Mouse (Mus musculus) testis, postnatal 14 days (tissue): ENCODE data around the gene Gmnc.

Source experiments
- DNase-seq: peaks from one replicate; pipeline ENCODE4 v3.0.0; 2021; ENCODE audit warnings: low spot score

Gmnc gene

GRCm38 (mm10) chr16:26991477-26992300 lies at the start of gene Gmnc:
Gmnc (minus strand) TSS chr16:26991652.
- DNase-seq, result no peak

DNA sequence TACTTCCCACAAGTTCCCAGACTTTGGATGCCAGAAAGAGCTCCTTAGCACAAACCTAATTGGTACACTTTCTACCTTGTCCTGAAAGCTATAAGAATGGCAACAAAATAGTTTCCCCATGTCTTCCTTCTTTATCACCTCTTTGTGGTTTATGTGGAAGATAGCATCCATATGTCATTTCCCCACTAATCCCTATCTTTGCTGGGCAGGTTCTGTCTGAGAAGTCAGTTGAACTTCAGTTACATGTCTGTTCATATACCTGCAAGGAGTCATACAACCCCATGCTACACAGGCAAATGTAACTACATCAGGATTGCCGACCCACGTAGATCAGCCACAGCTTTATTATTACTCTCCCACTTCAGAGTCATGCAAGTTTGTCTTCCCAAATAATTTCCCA lies 35.8 kb upstream of the Gmnc start:
- no peak for DNase-seq

GRCm38 (mm10) chr16:27026226-27026625 lies 34.8 kb upstream of the Gmnc start:
- no peak for DNase-seq

DNA sequence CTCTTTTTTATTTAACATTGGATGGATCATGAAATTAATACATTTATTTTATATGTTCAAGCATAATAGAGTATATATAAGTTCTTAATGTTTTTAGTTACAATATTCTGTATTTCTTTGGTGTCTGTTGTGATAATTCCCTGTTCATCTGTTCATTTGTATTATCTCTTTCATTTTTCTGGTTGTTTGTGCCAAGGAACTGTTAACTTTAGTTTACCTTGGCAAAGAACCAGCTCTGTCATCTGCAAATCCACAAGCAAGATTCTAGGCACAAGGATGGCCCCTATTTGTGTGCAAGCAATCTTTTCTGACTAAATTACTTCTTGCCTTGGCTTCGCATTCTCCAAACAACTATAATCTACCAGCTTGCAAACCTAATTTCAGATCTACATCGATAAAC lies 31.3 kb upstream of the Gmnc start:
- no peak for DNase-seq

DNA sequence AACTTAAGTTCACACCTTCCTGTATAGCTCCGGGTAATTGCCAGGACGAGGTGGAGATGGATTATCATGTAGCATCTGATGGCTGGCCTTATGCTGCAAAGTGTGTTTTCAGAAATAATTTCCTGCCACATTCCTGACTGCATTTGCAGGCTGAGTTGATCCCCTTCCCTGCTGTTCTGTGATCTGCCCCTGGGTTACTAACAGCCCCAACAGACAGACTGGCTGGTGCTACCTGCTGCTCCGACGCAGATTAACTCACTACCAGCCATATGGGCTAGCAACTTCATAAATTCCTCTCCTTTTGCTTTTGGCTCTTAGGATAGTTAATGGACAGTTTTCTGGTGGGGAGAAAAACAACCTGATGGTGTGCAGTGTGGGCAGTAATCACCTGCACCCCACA lies 25.9 kb upstream of the Gmnc start:
- no peak for DNase-seq

DNA sequence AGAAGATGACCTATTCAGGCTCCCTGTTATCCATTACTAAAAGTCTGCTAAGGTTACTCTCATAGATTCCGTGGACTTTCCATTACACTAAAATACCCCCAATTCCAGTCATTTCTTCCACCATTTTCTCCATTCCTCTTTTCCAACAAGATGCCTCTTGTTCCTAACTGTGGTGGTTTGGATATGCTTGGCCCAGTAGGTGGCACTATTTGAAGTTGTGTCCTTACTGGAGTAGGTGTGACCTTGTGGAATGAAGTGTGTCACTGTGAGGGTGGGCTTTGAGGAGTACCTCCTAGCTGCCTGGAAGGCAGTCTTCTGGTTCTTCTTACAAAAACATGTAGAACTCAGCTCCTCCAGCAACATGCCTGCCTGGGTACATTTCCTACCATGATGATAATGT lies 11.3 kb upstream of the Gmnc start:
- no peak for DNase-seq

DNA sequence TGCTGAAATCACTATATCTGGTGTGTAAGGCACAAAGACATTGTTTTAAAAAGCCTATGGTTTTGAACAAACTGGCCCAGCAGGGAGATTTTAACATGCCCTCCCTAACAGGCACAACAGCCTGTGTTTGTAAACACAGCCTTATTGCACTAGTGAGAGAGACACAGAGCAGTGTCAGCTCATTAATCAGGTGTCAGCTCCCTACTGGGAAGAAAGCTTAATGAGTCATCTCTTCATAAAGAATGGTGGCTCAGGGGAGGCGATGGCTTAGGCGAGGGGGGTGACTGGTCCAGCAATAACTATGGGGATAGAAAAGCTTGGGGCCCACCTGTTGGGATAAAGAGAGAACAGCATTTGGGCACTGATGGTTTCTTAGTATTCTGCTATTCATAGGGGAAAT lies 8.1 kb upstream of the Gmnc start:
- DNase-seq, result no peak

DNA sequence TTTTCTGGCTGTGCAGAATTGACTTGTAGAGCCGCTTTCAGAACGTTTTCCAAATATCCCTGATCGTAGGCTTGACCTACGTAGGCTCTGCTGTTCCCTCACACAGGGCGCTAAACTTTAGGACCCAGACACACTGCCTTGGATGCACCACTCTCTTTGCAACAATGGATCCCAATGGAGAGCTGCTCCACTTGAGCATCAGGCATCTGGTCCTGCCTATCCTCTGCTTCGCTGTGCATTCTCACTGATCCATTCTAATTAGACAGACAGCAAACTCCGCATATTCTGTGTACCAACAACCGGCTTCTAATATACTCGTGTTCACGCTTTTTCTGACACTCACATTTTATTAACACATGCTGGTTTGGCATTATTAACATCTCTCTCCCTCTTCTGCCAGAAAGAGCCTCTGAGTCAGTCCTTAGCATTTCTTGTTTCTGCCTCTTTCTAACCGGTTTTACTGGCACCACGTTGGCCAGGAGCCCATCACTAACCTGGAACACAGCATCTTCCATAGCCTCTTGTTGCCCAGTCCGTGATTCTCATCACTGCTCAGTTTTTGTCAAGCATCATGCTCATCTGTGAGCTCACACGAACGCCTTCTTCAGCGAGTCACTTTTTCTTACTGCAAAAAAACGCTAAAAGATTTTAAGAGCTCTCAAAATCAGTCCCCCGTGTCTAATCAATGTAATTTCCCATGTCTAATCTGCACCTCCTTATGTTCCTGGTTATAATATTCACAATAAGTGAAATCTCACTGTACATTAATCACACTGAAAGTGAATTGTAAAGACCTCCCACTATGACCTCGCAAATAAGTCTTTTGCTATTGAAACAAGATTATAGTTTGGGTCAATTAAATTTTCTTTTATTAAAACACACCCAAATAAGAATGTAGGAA lies 1.8 kb downstream of the Gmnc start:
- no peak for DNase-seq

DNA sequence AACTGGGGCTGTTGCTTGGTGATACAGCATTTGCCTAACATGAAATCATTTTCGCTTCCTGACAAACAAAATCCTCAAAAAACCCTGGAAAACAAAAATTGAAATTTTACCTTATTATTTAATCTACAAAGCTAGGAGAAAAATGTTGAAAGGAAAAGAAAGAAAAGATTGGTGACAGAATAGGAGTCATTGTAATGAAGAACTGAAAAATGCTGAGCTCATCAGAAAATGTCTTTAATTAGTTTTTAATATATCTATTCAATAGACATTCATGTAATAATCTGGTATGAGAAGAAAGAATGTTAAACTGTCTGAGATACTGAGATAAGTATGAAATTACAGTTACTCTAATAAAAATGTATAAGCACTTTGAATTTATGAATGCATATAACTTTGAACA lies 3.3 kb downstream of the Gmnc start:
- DNase-seq, result no peak

DNA sequence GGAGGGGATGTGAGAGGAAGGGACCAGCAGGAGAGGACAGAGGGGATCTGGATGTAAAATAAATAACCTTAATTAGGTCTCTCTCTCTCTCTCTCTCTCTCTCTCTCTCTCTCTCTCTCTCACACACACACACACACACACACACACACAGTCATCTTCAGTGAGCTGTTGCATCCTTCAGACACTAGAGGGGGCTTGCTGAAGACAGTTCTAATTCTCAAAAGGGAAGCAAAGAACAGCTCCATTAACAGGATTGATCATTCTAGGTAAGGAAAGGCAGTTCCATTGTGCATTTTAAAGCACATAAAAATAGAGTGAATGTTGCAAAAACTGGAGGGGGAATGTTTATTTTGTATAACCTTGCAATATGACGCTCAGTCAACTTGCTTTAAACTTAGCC lies 5.7 kb downstream of the Gmnc start:
- no peak for DNase-seq

DNA sequence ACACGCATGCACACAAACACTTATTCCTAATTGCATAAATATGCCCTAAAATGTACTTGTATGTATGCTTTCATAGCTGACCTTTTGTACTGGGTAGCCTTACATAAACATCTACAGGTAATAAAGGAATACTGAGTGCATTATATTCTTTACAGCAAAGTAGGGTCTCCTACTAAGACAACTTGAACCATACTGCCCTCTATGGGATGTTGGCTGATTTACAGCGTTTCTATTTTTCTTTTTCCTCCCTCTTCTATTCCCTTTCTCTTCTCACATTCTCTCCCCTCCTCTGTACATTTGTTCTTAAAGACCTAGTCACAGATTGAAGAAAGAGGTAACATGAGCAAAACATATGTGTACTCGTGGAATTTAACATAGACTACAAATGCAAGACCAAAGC lies 9.3 kb downstream of the Gmnc start:
- DNase-seq, result no peak

- no peak for DNase-seq
Measured at GRCm38 (mm10) chr16:26967967-26968366, 23.5 kb downstream of the Gmnc start.

DNA sequence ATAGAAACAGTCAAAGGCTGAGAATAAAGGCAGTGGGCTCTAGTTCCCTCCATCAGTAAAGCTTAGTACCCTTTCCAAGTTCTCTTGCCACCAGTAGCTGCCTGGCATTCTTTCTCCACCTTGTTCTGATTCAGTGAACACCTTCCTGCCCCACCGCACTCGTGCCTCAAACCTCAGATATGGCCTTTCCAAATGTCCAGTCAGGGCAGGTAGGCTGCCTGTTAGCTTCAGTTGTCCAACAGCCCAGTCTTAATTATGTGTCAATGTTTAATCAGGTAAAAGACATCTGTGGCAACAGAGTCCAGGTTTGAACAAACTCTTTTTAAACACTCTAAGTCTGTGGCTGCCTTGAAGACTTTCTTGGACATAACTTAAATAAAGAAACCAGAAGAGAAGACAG lies 24.6 kb downstream of the Gmnc start:
- DNase-seq, result no peak

DNA sequence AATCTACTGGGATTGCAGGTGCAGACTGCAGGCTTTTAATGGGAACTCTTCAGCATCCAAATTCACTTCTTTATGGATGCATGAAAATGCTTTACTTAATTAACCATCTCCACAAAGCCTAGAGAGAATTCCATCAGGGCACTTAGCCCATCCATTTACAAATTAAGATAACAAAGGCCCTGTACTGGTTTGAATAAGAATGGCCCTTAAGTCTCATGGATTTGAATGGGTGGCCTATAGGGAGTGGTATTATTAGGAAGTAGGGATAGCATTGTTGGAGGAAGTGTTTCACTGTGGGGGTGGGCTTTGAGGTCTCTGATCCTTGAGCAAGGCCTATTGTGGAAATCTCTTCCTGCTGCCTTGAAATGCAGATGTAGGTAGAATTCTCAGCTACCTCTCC lies 29.5 kb downstream of the Gmnc start:
- no peak for DNase-seq

GRCm38 (mm10) chr16:26951601-26952000 lies 39.9 kb downstream of the Gmnc start:
- no peak for DNase-seq

DNA sequence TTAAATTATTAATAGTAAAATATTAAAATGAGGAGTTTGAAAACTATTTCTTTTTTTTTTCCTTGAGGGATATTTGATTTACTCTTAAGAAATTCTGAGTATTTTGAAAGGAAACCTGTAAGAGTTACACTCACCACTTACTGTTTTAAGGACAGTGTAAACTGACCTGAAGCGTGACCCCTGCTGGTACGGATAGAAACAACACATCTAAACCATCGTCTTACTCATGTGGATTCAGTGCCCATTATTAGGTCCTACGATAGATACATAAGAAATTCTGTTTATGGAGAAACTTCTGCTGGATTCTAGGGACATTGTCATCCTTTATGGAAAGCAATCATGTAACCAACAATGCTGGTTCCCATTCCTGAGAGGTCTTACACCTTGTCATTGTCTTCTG lies 41.2 kb downstream of the Gmnc start:
- no peak for DNase-seq

- DNase-seq, result no peak
Measured at GRCm38 (mm10) chr16:26903968-26904367, 87.5 kb downstream of the Gmnc start.

GRCm38 (mm10) chr16:26901471-26901870 lies 90.0 kb downstream of the Gmnc start:
- peak; percentile 69 for DNase-seq

DNA sequence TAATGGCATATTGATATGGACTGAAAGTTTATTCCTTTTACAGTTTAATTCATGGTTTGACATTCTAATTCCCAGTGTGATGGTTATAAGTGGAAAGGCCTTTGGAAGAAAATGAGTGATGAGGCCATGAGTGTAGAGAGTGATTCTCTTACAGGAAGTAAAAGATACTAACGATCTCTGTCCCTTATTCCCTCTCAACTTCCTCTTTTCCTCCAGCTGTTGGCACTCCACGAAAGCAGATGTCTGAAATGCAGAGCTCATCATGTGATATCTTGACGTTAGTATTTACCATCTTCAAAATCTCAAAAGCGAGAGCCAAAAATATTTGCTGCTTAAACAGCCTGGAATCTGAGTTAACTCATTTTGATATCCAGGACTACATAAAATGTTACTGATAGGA lies 105.1 kb downstream of the Gmnc start:
- no peak for DNase-seq

DNA sequence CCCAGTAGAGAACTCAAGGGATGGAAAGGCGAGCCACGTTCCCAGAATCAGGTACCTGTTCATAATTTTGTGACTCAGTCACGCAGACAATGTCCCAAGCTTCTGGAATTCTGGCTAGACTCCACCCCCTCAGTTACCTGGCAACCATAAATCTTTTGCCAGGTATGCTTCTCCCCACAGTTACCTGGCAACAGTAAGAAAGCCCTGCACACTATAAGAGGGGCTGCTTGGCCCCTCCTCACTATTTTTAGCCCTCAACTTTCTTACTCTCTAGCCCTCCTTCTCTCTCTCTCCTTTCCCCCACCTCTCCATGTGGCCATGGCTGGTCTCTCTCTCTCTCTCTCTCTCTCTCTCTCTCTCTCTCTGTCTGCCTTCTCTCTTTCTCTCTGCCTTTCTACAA lies 114.6 kb downstream of the Gmnc start:
- DNase-seq, result no peak
